Mouse (Mus musculus): ENCODE measurements at regions not wholly inside any gene's neighbourhood (a gene's known extent, or its start where the extent isn't known, plus 50 kb on each side); places are given as distances from the start of the nearest gene placed in this dataset.
"Not testable (repeated sequence)": the region's sequence is repeated elsewhere in the genome, so short reads cannot be mapped to it uniquely, and the experiment has no call there.

DNA sequence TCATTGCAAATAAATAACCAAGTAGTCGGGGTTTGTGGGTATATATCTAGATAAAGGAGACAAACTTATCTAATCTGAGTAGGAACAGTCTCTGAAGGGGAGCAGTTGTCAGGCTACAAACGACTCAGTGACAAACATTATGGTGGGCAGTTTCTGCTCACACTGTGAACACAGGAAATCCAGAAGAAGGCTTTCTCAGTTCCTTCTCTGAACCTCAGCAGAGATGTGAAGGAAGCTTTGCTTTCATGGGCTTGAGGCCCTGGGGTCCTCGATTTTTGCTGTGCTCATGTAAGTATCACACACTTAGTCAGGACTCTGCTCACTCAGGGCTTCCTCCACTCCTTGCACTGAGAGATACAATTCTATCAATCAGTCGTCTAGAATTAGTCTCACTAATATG is 994.7 kb upstream of the Foxg1 start:
- no peak for DNase-seq (ENCODE audit: low spot score in 2 of 2)

DNA sequence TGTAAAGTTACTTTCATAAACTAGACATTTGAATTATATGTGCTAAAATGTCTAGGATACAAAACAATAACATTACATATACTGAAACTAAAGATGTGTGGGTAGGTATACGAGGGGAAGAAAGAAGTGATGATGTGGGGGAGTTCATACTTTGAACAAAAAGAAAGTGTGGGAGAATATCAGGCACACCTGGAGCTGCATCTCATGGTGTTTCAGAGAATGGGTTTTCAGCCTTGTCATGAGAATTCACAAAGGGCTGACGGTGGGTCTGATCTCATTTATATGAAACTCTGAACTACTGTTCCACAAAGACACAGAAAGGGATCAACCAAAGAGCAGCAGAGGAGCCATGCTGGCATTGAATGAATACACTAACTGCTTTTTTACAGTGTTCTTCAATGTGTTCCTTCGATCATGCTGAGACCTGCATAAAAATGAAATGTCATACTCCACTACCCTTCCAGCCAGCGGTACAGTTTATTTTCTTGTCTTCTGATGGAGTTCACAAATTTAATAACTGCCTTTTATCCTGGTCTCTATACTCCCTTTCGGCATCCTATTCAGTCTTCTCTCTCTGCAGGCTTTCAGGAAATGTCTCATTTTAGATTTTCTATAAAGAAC is 994.2 kb upstream of the Foxg1 start:
- no peak for DNase-seq (ENCODE audit: low spot score in 2 of 2)

DNA sequence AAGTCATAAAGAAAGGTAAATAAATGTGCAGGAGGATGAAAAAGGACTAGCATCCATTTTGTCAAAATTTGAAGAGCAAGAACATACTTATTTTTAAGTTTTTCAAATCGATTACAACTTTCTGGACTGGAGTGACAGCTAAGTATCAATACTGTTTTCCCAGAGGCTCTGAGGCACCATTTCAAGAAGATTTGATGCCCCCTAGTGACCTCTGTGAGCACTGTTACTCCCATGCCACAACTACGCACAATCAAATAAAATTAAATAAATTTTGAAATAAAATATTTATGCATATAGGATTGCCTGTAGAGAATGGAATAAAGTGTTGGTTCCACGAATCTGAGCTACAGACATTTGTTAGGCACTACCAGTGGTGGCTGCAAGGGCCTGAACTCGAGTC is 991.5 kb upstream of the Foxg1 start:
- DNase-seq (ENCODE audit: low spot score in 2 of 2): no peak

DNA sequence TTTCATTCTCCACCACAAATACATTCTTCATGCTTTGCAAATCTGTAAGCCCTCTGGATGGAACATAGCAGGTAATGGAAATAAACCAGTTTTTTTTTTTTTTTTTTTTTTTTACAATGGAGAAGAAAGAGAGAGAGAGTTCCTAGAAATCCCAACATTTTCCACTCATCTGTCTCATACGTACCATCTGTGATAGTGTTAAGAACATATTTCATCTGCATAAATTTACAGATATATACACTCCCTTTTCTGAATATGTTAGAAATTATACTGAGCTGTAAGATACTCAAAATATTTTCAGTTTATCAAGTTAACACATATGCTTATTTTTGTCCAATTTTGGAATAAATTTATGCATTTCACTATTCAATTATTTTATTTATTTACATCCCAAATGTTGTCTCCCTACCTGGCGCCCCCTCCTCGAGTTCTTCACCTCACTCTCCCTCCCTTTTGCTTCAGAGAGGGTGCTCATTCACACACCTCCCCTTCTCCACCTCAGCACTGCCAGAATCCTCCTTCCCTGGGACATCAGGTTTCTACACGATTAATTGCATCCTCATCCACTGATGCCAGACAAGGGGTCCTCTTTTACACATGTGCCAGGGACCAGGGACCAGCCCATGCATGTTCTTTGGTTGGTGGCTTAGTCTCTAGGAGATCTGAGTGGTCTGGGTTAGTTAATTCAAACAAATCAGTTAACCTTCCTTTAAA is 943.0 kb upstream of the Foxg1 start:
- DNase-seq (ENCODE audit: low spot score in 2 of 2): no peak

DNA sequence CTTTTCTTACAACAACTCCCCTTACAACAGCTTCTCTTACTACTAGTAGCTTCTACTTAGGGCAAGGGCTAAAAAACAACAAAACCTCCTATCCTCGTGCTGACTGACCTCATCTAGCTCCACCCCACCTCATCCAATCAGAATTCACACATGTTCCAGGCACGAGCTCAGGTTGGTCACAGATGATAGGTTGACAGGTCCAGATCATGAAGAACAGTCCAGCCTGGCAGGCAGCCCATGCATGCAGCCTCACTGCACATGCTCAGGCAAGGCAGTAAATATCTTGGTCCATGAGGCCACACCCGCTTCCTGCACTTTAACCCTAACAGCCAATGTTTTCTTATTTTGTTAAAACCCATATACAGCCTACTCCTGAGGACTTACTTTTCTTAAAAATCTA is 933.7 kb upstream of the Foxg1 start:
- DNase-seq (ENCODE audit: low spot score in 2 of 2): not testable (repeated sequence)

DNA sequence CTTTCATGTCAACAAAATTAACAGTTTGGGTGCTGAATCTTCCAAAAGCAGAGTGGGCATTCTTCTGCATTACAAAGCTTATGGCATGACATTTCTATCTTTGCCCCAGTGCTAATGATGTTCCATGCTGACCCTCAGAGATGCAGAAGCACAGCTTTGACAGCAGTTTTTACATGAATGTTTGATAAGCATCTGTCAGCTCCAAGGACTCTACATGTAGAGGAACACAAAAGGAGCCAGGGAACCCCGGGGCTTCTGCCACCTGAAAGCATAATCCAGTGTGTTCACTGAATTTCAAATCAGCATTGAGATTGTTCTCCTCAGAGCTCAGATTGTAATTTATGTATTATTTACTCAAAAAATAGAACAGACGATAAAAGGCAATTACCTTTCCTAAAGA is 920.1 kb upstream of the Foxg1 start:
- no peak for DNase-seq (ENCODE audit: low spot score in 2 of 2)

DNA sequence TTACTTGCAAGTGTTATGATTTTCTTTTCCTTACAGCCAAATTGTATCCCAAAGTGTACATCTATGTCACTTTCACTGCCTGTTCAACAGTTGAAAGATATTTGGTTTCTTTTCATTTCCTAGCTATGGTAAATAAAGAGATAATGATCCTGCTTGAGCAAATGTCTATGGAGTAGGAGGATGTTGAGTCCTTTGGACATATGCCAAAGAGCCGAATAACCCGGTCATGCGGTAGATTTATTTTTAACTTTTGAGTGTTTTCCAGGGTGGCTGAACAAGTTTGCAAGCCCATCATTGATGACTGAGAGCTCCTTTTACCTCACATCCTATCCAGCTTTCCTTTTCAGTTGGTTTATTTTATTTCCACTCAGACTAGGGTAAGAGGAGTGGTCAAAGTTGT is 881.7 kb upstream of the Foxg1 start:
- DNase-seq (ENCODE audit: low spot score in 2 of 2): no peak

DNA sequence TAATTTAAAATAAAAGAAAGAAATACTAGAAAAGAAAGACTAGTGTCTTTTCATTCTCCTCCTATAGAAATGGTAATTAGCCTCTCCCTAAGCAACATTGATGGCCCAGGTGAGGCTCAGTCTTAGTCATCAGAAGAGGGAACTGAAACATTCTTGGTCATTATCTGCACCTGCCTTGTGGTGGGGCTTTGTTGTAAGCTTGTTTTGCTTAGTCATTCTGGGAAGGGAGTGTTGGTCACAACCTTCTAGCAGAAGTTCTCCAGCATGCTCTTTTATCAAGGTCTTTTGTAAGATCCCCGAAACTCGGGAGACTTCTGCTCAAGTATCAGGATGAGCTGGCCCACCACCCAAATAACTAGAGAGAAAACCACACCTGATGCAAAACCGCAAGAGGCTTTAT is 870.9 kb upstream of the Foxg1 start:
- no peak for DNase-seq (ENCODE audit: low spot score in 2 of 2)

DNA sequence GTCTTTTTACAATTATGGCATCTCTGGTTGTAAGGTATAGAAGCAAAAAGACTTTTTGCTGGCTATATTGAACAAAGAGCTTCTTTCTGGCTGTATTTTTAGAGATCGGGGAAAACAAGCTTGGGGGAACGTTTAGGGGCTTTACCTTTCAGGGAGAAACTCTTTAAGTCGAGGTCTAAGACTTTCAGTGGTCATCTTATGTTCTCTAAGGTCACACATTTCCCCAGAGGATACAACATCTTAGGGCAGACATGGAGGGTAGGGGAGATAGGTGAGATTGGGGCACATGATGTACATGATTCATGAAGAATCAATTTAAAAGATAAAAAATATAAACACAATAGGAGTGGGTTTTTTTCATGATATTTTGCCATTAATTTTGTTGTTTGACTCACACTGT is 870.2 kb upstream of the Foxg1 start:
- no peak for DNase-seq (ENCODE audit: low spot score in 2 of 2)

DNA sequence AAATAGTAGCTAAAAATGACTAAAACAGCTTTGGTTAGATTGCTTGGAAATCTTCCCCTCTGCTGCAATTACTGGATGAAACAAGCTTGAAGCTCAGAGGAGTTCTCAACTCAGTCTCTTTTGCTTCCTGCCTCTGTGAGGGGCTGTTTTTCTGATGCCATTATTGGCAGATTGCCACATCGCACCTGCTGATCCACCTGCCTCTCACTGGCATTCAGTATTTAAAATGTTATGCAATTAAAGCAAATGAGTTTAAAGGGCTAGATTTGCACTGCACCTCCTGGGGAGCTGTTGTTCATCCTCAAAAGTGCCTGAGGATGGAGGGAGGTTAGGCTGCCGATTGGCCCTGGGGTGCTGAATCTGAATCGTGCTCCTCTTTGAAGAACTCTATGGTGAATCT is 860.5 kb upstream of the Foxg1 start:
- no peak for DNase-seq (ENCODE audit: low spot score in 2 of 2)

DNA sequence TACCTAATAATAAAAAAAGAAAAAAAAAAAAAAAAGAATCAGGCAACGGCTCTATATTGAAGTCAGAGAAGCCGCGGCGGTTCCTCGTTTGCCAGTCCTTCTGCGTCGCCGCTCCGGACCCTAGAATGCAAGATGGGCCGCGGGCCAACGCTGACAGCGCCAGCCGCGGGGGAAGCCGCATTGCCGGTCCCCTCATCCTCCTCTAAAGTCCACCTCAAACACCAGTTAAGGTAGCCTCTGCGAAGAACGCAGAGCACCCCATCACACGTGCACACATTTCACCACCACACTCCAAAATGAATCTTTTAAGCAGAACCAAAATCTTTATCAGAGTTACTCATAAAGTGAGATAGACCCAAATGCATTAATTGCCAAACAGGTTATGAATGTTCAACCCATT is 822.8 kb upstream of the Foxg1 start:
- not testable (repeated sequence) for DNase-seq (ENCODE audit: low spot score in 2 of 2)

DNA sequence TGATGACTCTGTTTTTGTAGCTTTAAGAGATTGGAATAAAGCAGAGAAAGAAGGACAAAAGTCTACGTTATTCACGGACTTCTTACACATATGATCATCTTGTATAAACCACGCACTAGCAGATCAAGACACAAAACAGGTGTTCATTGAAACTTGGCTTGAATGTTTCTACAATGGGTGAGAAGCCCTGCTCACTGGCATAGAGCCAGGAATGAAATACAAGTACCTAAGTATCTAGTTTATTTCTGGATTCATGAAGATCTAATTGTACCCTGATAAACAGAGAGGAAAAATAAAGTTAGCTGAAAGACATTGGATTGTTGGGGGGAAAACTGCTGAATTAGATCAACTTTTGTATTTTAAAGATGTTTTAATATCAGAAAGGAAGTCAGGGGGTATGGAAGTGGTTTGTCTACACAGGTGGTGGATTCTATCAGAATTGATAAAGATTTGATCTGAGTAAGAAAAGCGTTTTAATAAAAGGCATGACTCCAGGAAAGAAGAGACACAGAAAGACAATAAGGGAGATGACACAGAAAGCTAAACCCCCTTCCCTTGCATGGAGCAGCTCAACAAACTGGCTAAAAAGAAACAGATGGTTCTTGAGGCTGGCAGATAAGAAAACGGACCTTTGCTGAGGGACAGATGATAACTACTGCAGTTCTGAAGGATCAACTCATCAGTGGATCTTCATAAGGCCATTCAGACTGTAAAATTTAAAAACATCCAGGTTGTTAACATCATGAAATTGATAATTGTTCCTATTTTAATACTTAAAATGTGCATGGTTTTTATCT is 777.9 kb upstream of the Foxg1 start:
- DNase-seq (ENCODE audit: low spot score in 2 of 2): no peak

DNA sequence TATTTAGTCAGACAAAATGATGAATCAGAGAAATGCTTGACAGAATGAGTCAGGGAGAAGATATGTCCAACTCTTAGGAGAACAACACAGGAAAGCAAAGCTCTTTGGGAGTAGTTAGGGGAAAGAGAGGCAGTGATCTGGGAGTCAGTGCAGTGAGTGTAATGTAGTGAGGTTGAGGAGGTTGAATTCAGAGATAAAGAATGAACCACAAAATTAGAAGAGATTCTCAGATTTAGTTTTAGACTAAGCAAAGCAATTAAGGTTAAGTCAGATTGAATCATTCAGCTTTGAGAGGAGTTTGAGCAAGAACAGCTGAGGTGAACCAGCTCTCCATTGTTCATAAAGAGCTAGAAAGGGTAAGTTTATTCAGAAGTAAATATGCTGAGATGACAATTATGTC is 777.0 kb upstream of the Foxg1 start:
- DNase-seq (ENCODE audit: low spot score in 2 of 2): no peak

DNA sequence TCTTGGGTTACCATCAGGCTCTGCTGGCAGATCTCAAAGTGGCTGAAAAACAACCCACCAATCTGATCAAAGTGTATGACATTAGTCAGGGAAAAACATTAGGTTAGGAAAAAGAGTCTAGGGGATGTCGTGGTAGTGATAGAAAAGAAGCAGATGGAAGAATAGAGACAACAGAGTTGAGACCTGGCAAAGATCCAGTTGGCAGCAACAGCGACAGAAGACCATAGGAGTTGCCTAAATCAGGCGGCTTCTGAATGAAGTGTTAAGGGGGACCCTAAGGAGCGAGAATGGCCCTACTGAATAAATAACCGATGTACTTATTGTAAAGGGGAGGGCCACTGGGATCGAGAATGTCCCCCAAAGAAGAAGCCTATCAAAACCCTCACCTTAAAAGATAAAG is 773.1 kb upstream of the Foxg1 start:
- DNase-seq (ENCODE audit: low spot score in 2 of 2): no peak

DNA sequence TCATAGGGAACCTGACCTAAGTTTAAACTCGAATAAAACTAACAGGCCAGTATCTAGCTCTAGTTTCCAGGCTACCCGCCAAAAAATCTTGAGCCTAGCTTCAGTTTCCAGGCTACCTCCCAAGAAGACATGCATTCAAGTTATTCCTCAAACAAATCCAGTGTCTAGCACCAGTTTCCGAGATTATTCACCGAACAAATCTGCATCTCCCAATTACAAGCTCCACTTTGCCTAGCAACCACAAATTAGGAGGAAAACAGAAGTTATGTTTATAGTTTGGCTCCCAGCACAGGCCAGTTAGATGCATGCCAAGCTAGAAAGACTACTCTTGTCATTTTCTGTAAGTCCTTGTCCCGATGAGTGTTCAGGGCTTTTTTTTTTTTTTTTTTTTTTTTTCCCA is 770.4 kb upstream of the Foxg1 start:
- peak in 1 of 2 experiments; percentile 7 for DNase-seq (ENCODE audit: low spot score in 2 of 2)

DNA sequence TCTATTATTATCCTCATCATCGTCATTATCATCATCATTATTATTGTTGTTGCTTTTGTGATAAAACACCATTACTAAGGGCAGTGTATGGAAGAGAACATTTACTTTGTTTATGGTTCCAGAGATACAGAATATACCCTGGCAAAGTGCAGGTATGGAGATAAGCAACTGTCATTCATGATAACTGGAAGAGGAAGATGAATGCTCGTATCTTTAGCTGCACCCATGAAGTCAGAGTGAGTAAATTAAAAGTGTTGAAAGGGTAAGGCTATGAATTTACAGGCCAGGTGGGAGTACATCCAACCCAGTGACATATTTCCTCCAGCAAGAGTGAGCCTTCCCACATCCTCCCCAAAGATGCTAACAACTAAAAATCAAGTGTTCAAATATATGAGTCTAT is 766.1 kb upstream of the Foxg1 start:
- DNase-seq (ENCODE audit: low spot score in 2 of 2): no peak

DNA sequence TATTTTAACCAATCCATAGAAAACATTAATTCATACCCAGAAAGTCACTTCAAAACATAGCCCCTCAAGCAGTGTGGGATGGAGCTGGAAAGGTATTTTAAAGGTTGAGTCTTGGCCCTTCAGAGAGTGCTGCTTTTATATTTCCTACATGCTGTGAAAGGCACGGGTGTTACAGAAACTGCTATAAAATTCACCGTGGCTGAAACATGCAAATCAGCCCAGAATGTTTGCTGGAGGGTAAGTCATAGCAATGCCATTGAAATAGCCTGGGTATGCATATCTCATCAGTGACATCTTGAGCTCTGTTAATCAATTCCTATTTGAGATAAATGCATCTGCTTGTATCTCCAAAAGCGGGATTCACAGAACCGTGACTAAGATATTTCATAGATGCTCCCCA is 748.9 kb upstream of the Foxg1 start:
- no peak for DNase-seq (ENCODE audit: low spot score in 2 of 2)

DNA sequence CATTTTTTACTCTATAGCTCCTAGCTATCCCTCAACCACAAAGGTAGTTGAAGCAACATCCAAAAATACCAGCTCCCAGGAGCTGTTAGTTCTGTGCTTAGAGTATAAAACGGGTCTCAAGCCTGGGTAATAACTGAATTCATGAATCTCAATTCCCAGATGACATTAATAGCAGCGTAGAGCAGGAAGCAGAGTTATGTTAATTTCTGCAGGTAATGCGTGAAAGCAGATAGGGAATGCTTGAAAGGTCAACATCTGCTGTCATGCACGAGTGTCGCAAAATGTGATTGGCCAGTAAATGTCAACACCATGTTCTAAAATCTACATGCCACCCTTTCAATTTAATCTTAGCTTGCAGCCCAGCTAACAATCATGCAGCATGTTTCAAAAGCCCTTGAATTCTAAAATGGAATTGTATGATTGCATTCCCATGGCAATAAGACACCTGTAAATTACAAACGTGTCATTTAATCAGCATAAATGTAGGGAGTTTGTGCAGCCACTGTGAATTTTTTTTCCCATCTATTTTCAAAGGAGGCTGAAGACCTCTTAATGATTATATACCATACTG is 747.7 kb upstream of the Foxg1 start:
- no peak for DNase-seq (ENCODE audit: low spot score in 2 of 2)

DNA sequence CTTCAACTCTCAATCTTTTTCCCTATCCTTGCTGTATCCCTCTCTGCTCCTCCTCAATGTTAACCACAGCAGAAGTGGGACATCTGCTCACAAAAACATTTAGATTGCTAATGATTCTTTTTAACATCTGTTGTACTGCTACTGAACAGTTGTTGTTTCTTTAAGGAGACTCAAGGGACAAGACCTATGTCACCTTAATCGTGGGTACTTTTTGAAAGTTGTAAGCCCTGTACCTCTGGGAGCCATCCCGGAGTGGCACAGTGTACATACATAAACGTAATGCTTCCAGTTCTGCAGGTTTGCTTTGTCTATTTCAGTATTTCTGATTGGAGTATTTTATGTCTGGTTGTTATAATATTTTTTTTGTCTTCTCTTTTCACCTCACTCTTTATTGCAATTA is 740.5 kb upstream of the Foxg1 start:
- DNase-seq (ENCODE audit: low spot score in 2 of 2): no peak

DNA sequence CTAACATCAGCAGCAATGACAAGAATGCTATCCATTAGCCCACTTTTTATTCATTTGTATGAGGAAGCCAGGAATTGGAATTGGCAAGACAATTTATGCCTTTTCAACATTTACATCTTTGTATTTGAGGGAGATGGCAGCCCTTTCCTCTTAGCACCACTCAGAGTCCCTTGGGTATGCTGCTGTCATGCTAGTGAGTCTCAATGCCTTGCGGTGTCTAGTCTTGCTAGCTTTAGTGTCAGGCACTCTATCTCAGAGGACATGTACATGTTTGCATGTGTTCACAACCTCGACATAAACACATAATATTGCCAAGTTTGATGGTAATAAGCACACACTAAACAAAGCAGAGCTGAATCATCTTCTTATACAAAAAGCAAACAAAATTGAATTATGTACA is 737.3 kb upstream of the Foxg1 start:
- DNase-seq (ENCODE audit: low spot score in 2 of 2): no peak

DNA sequence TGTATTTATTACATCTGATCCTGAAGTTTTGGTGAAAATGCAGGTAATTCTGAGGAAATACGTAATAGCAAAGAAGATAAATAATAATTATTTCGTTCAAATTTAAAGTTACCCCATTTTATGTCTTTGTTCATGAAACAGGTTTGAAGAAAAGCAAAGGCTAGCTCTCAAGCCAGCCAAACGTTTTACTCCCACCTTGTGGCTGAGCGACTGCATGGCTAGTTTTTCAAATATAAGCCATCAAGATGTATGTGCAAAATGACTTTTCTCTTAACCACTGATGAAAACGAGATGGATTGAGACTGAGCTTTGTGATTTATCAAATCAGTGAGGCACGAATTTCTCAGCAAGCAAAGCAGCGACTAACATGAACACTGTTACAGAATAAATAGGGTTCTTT is 736.5 kb upstream of the Foxg1 start:
- no peak for DNase-seq (ENCODE audit: low spot score in 2 of 2)

DNA sequence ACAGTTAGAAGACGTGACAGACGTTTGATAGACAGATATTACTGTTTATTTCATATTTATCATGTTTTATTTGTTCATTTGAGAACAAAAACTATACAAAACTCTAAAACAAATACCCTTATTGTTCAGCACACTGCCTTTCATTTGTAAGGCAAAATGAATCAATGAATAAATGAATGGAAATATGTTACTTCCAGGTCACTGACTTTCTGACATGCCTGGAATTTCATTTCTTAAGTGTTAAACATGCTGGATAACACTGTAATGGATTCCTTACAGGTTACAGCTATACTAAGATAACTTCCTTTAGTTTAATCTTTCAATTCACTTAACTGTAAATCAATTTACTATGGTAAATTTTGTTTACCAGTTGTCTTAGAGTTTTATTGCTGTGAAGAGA is 707.3 kb upstream of the Foxg1 start:
- no peak for DNase-seq (ENCODE audit: low spot score in 2 of 2)

DNA sequence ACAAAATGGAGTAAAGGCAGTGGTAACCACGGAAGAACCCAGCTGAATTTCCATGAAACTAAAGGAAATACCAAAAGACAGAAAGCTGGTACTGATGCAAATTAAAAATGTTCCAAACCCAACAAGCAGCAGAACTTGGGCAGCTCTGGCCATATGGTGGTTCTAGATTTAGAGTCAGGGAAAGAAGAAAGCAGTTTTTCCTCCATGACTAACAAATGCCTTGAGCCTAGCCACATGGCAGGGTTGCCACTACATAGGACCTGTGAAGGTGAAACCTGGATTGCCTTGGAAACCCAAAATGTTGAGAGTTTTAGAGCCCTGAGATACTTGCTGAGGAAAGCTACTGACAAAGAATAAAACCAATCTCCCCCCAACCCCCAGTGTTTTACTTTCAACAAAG is 701.5 kb upstream of the Foxg1 start:
- no peak for DNase-seq (ENCODE audit: low spot score in 2 of 2)

Data from gastrocnemius, adult 8-10 months (tissue).